Mouse (Mus musculus) heart, postnatal 0 days (tissue): Measurements from ENCODE around the gene Kin. TPM values are rescaled to one million over a fixed set of nuclear protein-coding genes. Genes with fewer than 3 reads are reported as not detected.

Experiments
- ATAC-seq: fragments of 200-750 bp; cut with Nextera tagmentation; 2 replicates; pipeline ENCODE4 v1.8.0; 2017; ENCODE audit warnings: low read depth, moderate number of reproducible peaks, moderate library complexity; ENCODE audit not compliant: insufficient read depth
- DNase-seq: peaks from one replicate; pipeline ENCODE4 v3.0.0-alpha.2; 2016; ENCODE audit warnings: low spot score
- H3K27ac ChIP-seq: fragments of 300-500 bp; sonication (generic); 2 replicates; pipeline ENCODE4 v1.5.1; 2014; ENCODE audit warnings: low read depth, mild to moderate bottlenecking
- H3K27me3 ChIP-seq: fragments of 300-500 bp; sonication (generic); 2 replicates; pipeline ENCODE4 v1.6.1; 2014; ENCODE audit warnings: low read length, mixed read lengths; ENCODE audit not compliant: control insufficient read depth, insufficient read depth
- H3K36me3 ChIP-seq: fragments of 300-500 bp; sonication (generic); replicated peaks from 2 replicates; pipeline ENCODE4 v1.6.1; 2014; ENCODE audit warnings: low read length, mixed read lengths; ENCODE audit not compliant: control insufficient read depth, insufficient read depth
- H3K4me1 ChIP-seq: fragments of 300-500 bp; sonication (generic); 2 replicates; pipeline ENCODE4 v1.6.1; 2014; ENCODE audit warnings: antibody characterized with exemption; ENCODE audit not compliant: control insufficient read depth, insufficient read depth
- H3K4me2 ChIP-seq: fragments of 300-500 bp; sonication (generic); 2 replicates; pipeline ENCODE4 v1.6.1; 2014; ENCODE audit warnings: low read depth, mild to moderate bottlenecking, low read length, moderate library complexity
- H3K4me3 ChIP-seq: fragments of 300-500 bp; sonication (generic); 2 replicates; pipeline ENCODE4 v1.5.1; 2014; ENCODE audit warnings: low read depth, low read length
- H3K9ac ChIP-seq: fragments of 300-500 bp; sonication (generic); replicated peaks from 2 replicates; pipeline ENCODE4 v1.6.1; 2014; ENCODE audit warnings: low read depth, low read length, mixed read lengths
- H3K9me3 ChIP-seq: fragments of 300-500 bp; sonication (generic); replicated peaks from 2 replicates; pipeline ENCODE4 v1.6.1; 2016; ENCODE audit warnings: low read length; ENCODE audit not compliant: control insufficient read depth
- CTCF ChIP-seq: IDR thresholded peaks from 2 replicates; pipeline ENCODE4 v1.5.1; 2016; ENCODE audit warnings: antibody characterized with exemption, control low read depth, low read depth
- EP300 ChIP-seq: IDR thresholded peaks from 2 replicates; pipeline ENCODE4 v1.6.1; 2016; ENCODE audit warnings: antibody characterized with exemption, low read depth
- WGBS: fragments of 180-500 bp; shearing (Covaris S2); extraction: QIAGEN DNeasy Blood & Tissue Kit; methylation state at CpG from one replicate; pipeline ENCODE4 v1.1.7; 2014; 5-methylcytosine and 5-hydroxymethylcytosine counted together
- polyA plus RNA-seq: library from polyadenylated mRNA; unstranded; fragments of >200 nt; fragmentation: Nextera tagmentation; extraction: Ambion mirVana; gene quantifications from 2 replicates; pipeline ENCODE4 v1.2.1, GENCODE M21; 2015
- total RNA-seq: library from RNA; depleted of rRNA; stranded (reverse); fragments of >200 nt; gene quantifications from 2 replicates; pipeline ENCODE4 v1.2.3, GENCODE M21; 2014; ENCODE audit warnings: low replicate concordance

Gene Kin
- total and polyA plus RNA-seq, 2 experiments from 2014 or later: 0.19 to 20.7 TPM

DNA sequence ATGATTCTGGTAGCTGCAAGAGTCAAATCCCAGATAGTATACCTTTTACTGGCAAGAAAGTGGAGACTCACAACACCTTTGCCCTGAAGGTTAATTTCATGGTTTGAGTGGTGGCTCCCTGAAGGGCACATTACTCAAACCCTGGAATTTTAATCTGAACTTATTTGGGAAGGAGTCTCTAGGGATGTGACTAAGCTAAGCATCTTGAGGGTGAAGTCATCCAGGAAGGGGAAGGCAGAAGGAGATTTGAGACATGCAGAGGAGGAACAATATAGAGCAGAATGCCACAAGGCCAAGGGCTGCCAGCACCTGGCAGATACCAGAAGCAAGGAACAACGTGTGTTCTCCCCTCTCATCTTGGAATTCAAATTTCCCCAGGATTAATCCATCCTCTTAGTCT, 38.4 kb downstream of the Kin start:
- no peak overlapping the region for H3K4me2 ChIP-seq
- no peak overlapping the region for H3K9ac ChIP-seq

GRCm38 (mm10) chr2:10119276-10119675, 38.9 kb downstream of the Kin start:
- Histone ChIP-seq H3K4me1 (no peaks in the 10 kb centered on the region), H3K36me3 (no peaks in the 10 kb centered on the region), H3K9ac (no peak overlapping the region), H3K27me3 (no peaks in the 10 kb centered on the region), H3K4me3 (no peak overlapping the region), H3K4me2 (no peak overlapping the region), H3K27ac (no peak overlapping the region), H3K9me3 (no peaks in the 10 kb centered on the region)
- DNase-seq (no peak), ATAC-seq (no peak)
- WGBS: 71% methylated on average over 8 of the region's 8 CpGs
- TF ChIP-seq CTCF (no peak), EP300 (no peak)

More for the DNA sequence above, 38.4 kb downstream of the Kin start:
- Histone ChIP-seq H3K9me3 (no peaks in the 10 kb centered on the region), H3K27ac (no peak overlapping the region), H3K4me1 (no peaks in the 10 kb centered on the region), H3K36me3 (no peaks in the 10 kb centered on the region), H3K4me3 (no peak overlapping the region), H3K27me3 (no peaks in the 10 kb centered on the region)
- TF ChIP-seq CTCF: no peak
- no peak for TF ChIP-seq EP300
- ATAC-seq (no peak), DNase-seq (no peak)
- 30% methylated on average over 1 of the region's 1 CpGs for WGBS

DNA sequence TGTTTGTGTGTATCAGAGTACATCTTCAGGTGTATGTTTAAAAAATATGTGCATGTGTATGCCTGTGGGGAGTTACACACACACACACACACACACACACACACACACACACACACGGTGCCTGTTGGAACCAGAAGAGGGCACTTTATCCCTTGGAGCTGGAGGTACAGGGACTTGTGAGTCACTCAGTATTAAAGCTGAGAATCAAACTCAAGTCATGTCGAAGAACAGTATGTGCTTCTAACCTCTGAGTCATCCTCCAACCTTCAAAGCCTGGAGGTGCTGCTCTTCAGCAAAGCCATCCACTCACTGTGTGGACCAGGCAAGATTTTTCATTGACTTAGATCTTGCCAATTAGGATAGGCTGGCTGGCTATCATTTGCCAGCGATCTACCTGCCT, 41.4 kb downstream of the Kin start:
- Histone ChIP-seq H3K27ac (no peak overlapping the region), H3K9ac (no peak overlapping the region), H3K4me2 (no peak overlapping the region), H3K4me3 (no peak overlapping the region), H3K36me3 (no peaks in the 10 kb centered on the region), H3K4me1 (no peaks in the 10 kb centered on the region), H3K27me3 (no peaks in the 10 kb centered on the region), H3K9me3 (no peaks in the 10 kb centered on the region)
- DNase-seq (no peak), ATAC-seq (no peak)
- TF ChIP-seq EP300 (no peak), CTCF (no peak)
- WGBS: 41% methylated on average over 3 of the region's 3 CpGs

DNA sequence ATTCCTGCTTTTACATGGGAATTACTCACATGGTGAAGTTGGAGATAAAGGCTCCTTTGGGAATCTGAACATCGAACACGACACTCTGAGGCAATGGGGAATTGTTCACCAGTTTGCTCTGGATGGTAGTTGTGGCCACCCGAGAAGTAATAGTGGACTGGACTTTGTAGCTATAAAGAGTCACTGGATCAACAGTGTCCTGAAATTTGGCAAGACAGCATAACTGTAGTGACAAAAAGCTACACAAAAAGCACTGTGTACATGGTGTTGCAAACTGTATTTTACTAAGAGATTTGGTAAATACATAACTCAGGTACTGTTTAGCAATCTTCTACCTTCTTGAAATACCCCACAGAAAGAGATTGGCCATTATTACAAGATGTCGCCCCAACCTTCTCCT, 45.7 kb downstream of the Kin start:
- H3K36me3 ChIP-seq: no peaks in the 10 kb centered on the region
- H3K27me3 ChIP-seq: no peaks in the 10 kb centered on the region
- no peak for TF ChIP-seq EP300
- TF ChIP-seq CTCF: no peak
- no peaks in the 10 kb centered on the region for H3K9me3 ChIP-seq
- ATAC-seq (no peak), DNase-seq (no peak)
- 82% methylated on average over 4 of the region's 4 CpGs for WGBS
- no peak overlapping the region for H3K4me3 ChIP-seq
- H3K4me1 ChIP-seq: no peaks in the 10 kb centered on the region
- no peak overlapping the region for H3K27ac ChIP-seq
- H3K4me2 ChIP-seq: no peak overlapping the region
- no peak overlapping the region for H3K9ac ChIP-seq

GRCm38 (mm10) chr2:10127471-10127870, 47.1 kb downstream of the Kin start:
- no peak overlapping the region for H3K4me2 ChIP-seq
- no peak for TF ChIP-seq EP300
- no peak for TF ChIP-seq CTCF
- no peak overlapping the region for H3K27ac ChIP-seq
- no peak overlapping the region for H3K9ac ChIP-seq
- ATAC-seq: no peak
- no peaks in the 10 kb centered on the region for H3K4me1 ChIP-seq
- DNase-seq: no peak
- H3K9me3 ChIP-seq: no peaks in the 10 kb centered on the region
- WGBS: 77% methylated on average over 5 of the region's 5 CpGs
- H3K4me3 ChIP-seq: no peak overlapping the region
- H3K36me3 ChIP-seq: no peaks in the 10 kb centered on the region
- H3K27me3 ChIP-seq: no peaks in the 10 kb centered on the region

GRCm38 (mm10) chr2:10128571-10128970, 48.2 kb downstream of the Kin start:
- H3K4me2 ChIP-seq: no peak overlapping the region
- DNase-seq (no peak), ATAC-seq (no peak)
- H3K27ac ChIP-seq: no peak overlapping the region
- H3K9ac ChIP-seq: no peak overlapping the region
- TF ChIP-seq CTCF (no peak), EP300 (no peak)
- H3K4me3 ChIP-seq: no peak overlapping the region
- WGBS: 80% methylated on average over 4 of the region's 4 CpGs
- no peaks in the 10 kb centered on the region for H3K9me3 ChIP-seq
- H3K4me1 ChIP-seq: no peaks in the 10 kb centered on the region
- no peaks in the 10 kb centered on the region for H3K36me3 ChIP-seq
- no peaks in the 10 kb centered on the region for H3K27me3 ChIP-seq
